Mouse (Mus musculus): ENCODE measurements around the gene Zfp180.
"Not testable (repeated sequence)": the region's sequence is repeated elsewhere in the genome, so short reads cannot be mapped to it uniquely, and the experiment has no call there.

Zfp180 gene

GRCm38 (mm10) chr7:24081634-24082431 is at the start of gene Zfp180:
Gene Zfp180 (plus strand): TSS chr7:24081924.
- peak; percentile 94 for DNase-seq (ENCODE audit: low spot score)

DNA sequence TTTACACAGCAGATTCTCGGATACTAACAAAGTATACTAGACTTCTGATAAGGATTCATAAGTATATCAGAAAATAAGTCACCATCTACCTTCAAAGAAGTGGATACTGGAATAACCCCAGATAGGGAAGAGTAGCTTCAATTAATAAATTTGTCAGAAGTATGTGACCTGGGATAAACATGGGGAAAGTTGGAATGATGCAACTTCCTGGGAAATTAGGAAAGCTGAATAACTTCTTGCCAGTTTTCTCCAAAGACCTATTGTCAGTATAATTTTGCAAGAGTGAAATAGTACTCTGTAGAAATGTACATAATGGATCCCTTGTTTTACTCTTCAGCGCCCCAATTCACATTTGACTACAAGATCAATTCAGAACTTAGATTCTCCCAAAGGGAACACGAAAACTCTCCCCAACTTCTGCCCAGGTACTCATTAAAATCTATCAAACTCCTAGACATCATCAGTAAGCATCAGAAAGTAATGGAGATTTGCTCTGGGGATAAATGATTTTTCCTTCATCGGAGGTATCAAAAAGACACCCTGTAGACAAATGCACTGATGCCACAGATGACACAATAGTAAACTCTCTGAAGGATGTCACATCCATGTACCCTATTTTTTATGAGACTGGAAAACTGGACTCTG is 28.9 kb upstream of the Zfp180 start, which contains the start of gene Vmn1r183:
Gene Vmn1r183 (plus strand): TSS at position 595 of the 645 bp plus-strand sequence.
- no peak for DNase-seq (ENCODE audit: low spot score)

GRCm38 (mm10) chr7:24074424-24074823 is 7.3 kb upstream of the Zfp180 start:
- DNase-seq (ENCODE audit: low spot score): not testable (repeated sequence)

DNA sequence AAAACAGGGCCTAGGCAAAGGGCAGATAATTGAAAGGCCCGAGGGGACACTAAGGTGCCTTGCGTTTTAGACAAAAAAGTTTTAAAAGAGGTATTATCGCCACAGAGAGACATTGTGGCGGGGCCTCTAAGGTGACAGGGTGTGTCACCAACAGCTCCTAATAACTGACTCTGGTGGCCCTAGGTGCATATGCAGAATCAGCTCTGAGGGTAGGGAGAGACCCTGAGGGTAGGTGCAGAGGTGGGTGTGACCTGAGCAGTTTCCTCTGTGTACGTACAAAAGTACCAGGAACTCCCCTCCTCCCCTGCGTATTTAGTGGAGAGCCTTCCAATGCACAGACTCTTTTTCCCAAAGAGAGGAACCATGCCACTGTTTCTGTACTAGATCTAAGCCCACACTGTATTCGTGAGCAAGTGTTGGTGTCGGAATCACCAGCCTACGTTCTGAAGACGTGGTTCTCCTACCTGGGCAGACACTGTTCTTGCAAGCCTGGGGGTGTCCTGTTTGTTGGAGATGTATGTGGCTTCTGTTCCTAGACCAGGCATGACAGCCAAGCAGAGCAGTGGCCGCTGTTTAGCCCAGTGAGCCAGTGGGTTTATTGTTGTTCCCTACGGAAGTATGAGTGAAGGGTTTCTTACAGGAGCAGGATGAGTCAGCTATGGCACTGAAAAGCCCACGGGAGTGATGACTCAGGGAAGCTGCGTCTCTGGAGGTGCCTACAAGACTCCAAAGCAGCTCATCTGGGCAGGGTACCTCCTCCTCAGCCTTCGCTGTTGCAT is 922 bp downstream of the Zfp180 start:
- DNase-seq (ENCODE audit: low spot score): no peak

GRCm38 (mm10) chr7:24086871-24087270 is 5.1 kb downstream of the Zfp180 start:
- DNase-seq (ENCODE audit: low spot score): no peak

DNA sequence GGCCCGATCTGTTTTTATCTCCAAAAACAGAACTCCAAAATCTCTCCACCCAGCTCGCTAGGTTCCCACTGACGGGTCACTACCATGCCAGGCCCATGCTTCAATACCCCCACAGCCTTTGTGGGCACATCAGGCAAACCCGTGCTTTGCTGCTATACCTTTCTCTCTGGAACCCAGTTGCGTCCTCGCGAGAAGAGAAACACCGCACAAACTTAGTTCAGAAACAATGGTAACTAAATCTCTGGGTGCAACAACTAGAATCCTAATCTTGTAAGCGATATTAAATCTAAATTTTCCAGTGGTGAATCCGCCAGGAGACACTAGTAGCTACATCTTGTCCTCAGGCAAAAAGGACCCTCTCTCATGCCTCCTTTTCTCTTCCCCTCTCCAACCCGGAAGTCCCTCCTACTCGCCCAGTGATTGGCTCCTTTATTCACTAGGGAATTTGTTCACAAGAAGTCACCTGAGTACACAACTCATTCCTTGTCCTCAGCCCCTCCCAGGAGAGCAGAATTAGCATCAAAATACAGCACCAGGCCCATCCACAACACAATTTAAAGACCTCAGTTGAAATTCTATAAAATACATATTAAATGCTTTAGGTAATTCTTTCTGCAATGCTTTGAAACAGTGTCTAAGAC is 5.9 kb downstream of the Zfp180 start:
- no peak for DNase-seq (ENCODE audit: low spot score)

DNA sequence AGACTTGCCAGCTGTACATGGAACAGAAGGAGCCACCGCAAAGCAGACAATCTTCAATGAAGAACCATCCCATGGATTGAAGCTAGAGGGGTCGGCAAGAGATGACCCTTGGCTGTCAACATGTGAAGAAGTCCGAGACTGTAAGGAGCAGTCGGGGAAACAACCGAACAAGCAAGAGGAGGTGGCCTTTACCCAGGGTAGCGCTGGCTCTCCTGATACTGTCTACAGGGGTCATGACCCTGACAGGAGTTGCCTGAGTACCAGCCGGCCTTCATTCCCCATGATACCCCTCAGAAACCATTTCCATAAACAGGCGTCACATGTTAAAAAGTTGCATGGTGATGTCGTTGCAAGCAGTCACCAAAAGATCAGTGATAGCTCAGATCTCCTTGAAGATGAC is 22.7 kb downstream of the Zfp180 start:
- DNase-seq (ENCODE audit: low spot score): no peak

DNA sequence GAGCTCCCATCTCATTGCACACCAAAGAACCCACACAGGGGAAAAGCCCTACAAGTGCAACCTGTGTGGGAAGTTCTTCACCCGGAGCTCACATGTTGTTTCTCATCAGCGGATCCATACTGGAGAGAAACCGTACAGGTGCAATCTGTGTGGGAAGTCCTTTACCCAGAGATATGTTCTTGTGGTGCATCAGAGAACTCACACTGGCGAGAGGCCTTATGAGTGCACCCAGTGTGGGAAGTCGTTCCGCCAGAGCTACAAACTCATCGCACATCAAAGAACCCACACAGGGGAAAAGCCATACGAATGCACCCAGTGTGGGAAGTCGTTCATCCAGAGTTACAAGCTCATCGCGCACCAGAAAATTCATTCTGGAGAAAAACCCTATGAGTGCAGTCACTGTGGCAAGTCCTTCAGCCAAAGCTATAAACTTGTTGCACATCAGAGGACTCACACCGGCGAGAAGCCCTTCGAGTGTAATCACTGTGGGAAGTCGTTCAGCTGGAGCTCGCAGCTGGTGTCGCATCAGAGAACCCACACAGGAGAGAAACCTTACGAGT is 23.5 kb downstream of the Zfp180 start:
- no peak for DNase-seq (ENCODE audit: low spot score)

- DNase-seq (ENCODE audit: low spot score): no peak
Observed at GRCm38 (mm10) chr7:24110839-24111238, 29.1 kb downstream of the Zfp180 start.

- no peak for DNase-seq (ENCODE audit: low spot score)
Observed at GRCm38 (mm10) chr7:24111772-24112155, 30.0 kb downstream of the Zfp180 start.

DNA sequence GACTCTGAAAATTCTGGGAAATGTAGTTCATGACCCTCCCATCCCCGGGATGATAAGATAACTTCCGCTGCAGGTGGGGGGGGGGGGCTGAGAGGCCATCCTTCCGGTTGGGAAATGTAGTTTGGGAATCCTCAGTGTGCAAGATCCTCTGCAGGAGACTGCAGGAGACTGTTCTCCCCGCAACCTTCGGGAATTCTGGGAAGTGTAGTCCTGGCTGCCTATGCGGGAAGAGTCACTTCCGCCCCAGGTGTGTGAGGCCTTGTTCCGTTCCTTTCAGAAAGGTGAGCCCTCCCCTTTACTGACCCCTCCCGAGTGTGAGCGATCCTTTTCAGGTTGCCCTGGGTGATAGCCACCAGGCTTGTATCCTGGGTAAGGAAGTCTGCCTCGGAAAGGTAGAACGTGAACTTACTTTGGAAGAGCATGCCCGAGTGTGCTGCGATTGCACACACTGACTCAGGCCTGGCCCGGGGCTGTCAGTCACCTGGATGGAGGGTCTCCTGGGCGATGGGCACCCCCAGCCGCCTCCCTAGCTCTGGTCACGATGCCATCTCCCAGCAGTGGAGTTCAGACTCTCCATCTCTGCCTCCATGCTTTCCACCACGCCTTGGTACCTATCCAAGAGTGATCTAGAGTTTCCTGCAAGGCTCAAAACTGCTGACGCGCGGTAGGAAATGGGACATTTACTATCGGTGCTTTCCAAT is 30.6 kb downstream of the Zfp180 start, which contains the start of gene Zfp112:
Gene Zfp112 (plus strand): TSS at position 159 of the 701 bp plus-strand sequence.
- no peak for DNase-seq (ENCODE audit: low spot score)

- DNase-seq (ENCODE audit: low spot score): no peak
Observed at GRCm38 (mm10) chr7:24113001-24113400, 31.3 kb downstream of the Zfp180 start.

- DNase-seq (ENCODE audit: low spot score): no peak
Observed at GRCm38 (mm10) chr7:24116655-24117054, 34.9 kb downstream of the Zfp180 start.

DNA sequence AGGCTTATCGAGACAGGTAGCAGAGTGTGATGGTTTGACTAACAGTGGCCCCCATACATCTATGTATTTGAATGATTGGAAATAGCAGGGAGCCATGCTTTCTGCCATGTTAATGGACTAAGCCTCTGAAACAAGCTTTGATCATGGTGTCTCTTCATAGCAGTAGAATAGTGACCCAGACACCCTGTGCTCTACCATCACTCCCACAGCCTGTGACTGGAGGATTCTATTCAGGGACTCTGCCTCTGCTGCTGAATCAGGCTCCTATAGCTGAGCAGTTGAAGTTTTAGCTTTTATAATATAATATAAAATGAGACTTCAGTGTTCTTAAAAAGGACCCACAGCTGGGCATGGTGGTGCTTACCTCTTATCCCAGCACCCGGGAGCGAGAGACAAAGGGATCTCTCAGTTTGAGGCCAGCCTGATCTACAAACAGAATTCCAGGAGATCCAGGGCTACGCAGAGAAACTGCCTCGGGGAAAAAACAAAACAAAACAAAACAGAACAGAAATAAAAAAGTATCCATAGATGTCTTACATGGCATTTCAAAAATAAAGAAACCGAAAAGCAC is 51.8 kb downstream of the Zfp180 start:
- DNase-seq (ENCODE audit: low spot score): no peak

DNA sequence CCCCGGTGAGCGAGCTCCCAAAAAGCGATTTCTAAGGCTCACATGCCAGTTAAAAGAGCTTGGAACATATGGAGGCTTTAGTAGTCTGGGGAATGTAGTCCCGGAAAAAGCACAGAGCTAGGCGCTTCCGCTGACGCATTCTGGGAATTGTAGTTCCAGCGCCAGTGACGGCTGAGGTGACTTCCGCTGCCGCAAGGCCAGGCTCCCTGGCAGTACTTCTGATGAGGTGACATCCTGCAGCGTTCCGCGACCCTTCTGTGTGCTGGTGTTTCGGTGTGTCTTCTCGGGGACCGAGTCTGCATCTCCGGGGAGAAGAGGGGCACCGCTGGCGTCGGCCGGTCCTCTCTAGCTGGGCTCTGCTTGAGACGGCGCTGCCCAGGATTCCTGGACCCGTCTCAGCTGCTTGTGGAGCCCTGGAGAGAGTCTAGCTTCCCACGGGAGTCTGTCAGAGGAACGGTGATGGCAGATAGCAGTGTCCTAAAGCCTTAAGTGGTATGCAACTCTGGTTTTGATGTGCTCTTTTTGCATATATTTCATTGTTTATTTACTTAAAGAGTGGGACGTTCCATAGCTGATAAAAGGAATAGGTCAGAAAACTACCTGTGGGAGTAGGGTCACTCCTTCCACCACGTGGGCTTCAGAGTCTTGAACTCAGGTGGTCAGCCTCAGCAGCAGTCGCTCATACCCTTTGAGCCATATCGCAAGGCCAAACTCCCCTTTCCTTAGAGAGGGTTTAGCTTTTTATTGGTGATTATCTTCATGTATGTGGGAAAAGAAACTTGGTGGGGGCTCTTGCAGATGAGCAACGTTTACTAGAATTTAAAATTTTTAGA is 52.5 kb downstream of the Zfp180 start, which contains the start of gene Zfp235:
Gene Zfp235 (plus strand): TSS at position 174 of the 833 bp plus-strand sequence.
- DNase-seq (ENCODE audit: low spot score): peak; percentile 89

- DNase-seq (ENCODE audit: low spot score): peak; percentile 4
Observed at GRCm38 (mm10) chr7:24142566-24142965, 60.8 kb downstream of the Zfp180 start.

DNA sequence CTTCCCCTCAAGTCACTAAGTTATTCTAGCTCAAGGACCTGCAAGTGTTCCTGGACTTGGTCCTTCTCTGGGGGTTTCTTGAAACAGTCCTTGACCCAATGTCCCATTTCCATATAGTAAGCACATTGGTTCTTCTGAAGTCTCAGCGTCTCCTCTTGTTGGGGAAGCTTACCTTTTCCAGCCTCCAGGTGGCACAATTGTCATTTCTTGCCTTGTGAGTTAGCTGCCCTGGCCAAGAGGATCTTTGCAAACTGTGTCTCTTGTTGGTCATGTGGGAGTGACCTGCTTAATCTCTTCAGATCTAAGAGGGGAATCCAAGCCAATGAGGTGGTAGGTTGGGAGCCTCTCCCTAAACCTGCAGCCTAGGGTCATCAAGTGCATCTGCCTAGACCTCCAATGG is 71.5 kb downstream of the Zfp180 start:
- DNase-seq (ENCODE audit: low spot score): no peak

Measured in T-cell, adult 2 months (primary cell).